16 mouse cellular contexts compared by ENCODE assay signal in the genomic region with DNA sequence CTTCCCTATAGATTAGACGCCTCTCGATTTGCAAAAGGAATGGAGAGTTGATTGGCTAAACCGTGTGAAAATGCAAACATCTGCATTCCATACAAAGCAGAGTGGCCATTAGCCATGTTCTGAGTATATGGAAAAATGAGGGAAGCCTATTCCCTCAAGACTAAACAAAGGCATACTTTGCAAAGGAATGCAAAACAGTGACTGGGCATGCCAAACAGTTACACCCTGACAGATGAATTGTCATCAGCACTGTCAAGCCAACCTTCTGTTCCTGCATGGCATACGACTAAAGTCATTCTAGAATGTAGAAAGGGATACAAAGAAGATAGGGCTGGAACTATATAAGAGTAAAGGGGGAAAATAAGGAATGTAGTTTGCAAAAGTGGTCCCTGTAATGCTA.
A peak's percentile ranks its signal among the peaks of the same experiment; 100 is the strongest.
DNase-seq lines count a peak whose midpoint lies in the region; ATAC-seq lines count a peak whose summit lies in the region.
"Had no signal": no experiment of that assay in that cellular context is flagged by ENCODE, and none has a peak within 500 bp of the region (broad histone marks: within the 10 kb centered on the region; RNA-seq: fewer than 3 reads in every experiment).

No protein-coding gene starts in this region.

- H3K9ac ChIP-seq in heart, embryonic 15.5 days: no peak overlapping the region
- no peak overlapping the region for H3K9ac ChIP-seq in midbrain, embryonic 14.5 days (replicated peaks; ENCODE audit: low read length)
- no peak overlapping the region for H3K9ac ChIP-seq in midbrain, embryonic 13.5 days (replicated peaks)
- H3K9ac ChIP-seq: neural tube, embryonic 12.5 days had no signal

- DNase-seq in cerebellum, adult 9-10 months: peak; percentile 49
- no peak for DNase-seq in cerebellum, adult 8-10 months
- DNase-seq in heart, adult 18-20 months: no peak
- DNase-seq in midbrain, embryonic 14.5 days: no peak
- DNase-seq in spleen, postnatal 10 days (ENCODE audit: low spot score in 2 of 2): no peak
- no peak for DNase-seq in frontal cortex, postnatal 14 days (ENCODE audit: low spot score in 2 of 2)
- DNase-seq: kidney, adult 9 months; liver; right cerebral cortex, postnatal 4 days; thymus, postnatal 25 days had no signal

- H3K4me3 ChIP-seq in heart, embryonic 15.5 days: no peak overlapping the region
- no peak overlapping the region for H3K4me3 ChIP-seq in midbrain, embryonic 14.5 days (replicated peaks; ENCODE audit: low read depth, low read length)
- no peak overlapping the region for H3K4me3 ChIP-seq in midbrain, embryonic 13.5 days (replicated peaks)
- H3K4me3 ChIP-seq: neural tube, embryonic 12.5 days had no signal

- peak; percentile 62; the same call in 1 of the 2 replicates for ATAC-seq in heart, embryonic 15.5 days (replicated peaks; ENCODE audit: insufficient number of reproducible peaks, insufficient read depth, low FRiP score, low read depth)
- ATAC-seq in midbrain, embryonic 14.5 days (ENCODE audit: low FRiP score, low TSS enrichment): 0 out of 2 replicates have a peak, but pooled peaks have one; percentile 24
- ATAC-seq in midbrain, embryonic 13.5 days: no peak
- ATAC-seq: hindbrain, postnatal 0 days; midbrain, embryonic 16.5 days; Patski had no signal

- H3K27ac ChIP-seq in heart, embryonic 15.5 days: peak overlapping the region; percentile 66
- no peak overlapping the region for H3K27ac ChIP-seq in midbrain, embryonic 14.5 days (replicated peaks; ENCODE audit: low read depth, low read length)
- no peak overlapping the region for H3K27ac ChIP-seq in midbrain, embryonic 13.5 days
- H3K27ac ChIP-seq: hindbrain, postnatal 0 days; neural tube, embryonic 12.5 days had no signal

- H3K4me1 ChIP-seq in heart, embryonic 15.5 days (replicated peaks): peaks cover 30% of the 10 kb centered on the region
- no peaks in the 10 kb centered on the region for H3K4me1 ChIP-seq in midbrain, embryonic 14.5 days (ENCODE audit: control insufficient read depth, insufficient read depth, low read length)
- 0 out of 2 replicates have a peak, but pooled peaks cover 5% of the 10 kb centered on the region for H3K4me1 ChIP-seq in midbrain, embryonic 13.5 days (replicated peaks)
- H3K4me1 ChIP-seq: neural tube, embryonic 12.5 days had no signal

- H3K27me3 ChIP-seq in heart, embryonic 15.5 days: no peaks in the 10 kb centered on the region
- H3K27me3 ChIP-seq in midbrain, embryonic 14.5 days (ENCODE audit: control insufficient read depth, insufficient read depth, low read length): no peaks in the 10 kb centered on the region
- H3K27me3 ChIP-seq in midbrain, embryonic 13.5 days: no peaks in the 10 kb centered on the region
- H3K27me3 ChIP-seq: neural tube, embryonic 12.5 days; Patski had no signal

- no peaks in the 10 kb centered on the region for H3K9me3 ChIP-seq in heart, embryonic 15.5 days (replicated peaks)
- no peaks in the 10 kb centered on the region for H3K9me3 ChIP-seq in midbrain, embryonic 14.5 days (ENCODE audit: control insufficient read depth, low read length)
- no peaks in the 10 kb centered on the region for H3K9me3 ChIP-seq in midbrain, embryonic 13.5 days
- H3K9me3 ChIP-seq: neural tube, embryonic 12.5 days had no signal

- H3K36me3 ChIP-seq in heart, embryonic 15.5 days: no peaks in the 10 kb centered on the region
- no peaks in the 10 kb centered on the region for H3K36me3 ChIP-seq in midbrain, embryonic 14.5 days (ENCODE audit: control insufficient read depth, insufficient read depth, low read length)
- H3K36me3 ChIP-seq in midbrain, embryonic 13.5 days: no peaks in the 10 kb centered on the region
- H3K36me3 ChIP-seq: neural tube, embryonic 12.5 days had no signal

- no peak overlapping the region for H3K4me2 ChIP-seq in heart, embryonic 15.5 days
- no peak overlapping the region for H3K4me2 ChIP-seq in midbrain, embryonic 14.5 days (ENCODE audit: low read length)
- no peak overlapping the region for H3K4me2 ChIP-seq in midbrain, embryonic 13.5 days (replicated peaks)
- H3K4me2 ChIP-seq: neural tube, embryonic 12.5 days had no signal

- 44% methylated on average over 4 of the region's 4 CpGs for WGBS in heart, embryonic 15.5 days
- 65% methylated on average over 4 of the region's 4 CpGs for WGBS in midbrain, embryonic 14.5 days
- 62% methylated on average over 4 of the region's 4 CpGs for WGBS in midbrain, embryonic 13.5 days
